Mouse (Mus musculus): ENCODE measurements around the gene Phldb1.
"Not testable (repeated sequence)": the region's sequence is repeated elsewhere in the genome, so short reads cannot be mapped to it uniquely, and the experiment has no call there.

- TF ChIP-seq POLR2A, CTCF (IDR thresholded peaks at IDR 0.05; ENCODE audit: extremely low read depth, insufficient read depth, low read length): not testable (repeated sequence)
Measured at GRCm38 (mm10) chr9:44638726-44639125, 96.3 kb downstream of the Phldb1 start.
